Mouse (Mus musculus) neural tube, embryonic 12.5 days (tissue): ENCODE measurements at regions not wholly inside any gene's neighbourhood (a gene's known extent, or its start where the extent isn't known, plus 50 kb on each side); places are given as distances from the start of the nearest gene placed in this dataset.

Experiments used
- ATAC-seq: fragments of 200-750 bp; cut with Nextera tagmentation; 2 replicates; pipeline ENCODE4 v1.8.0; 2017; ENCODE audit warnings: low read depth, mild to moderate bottlenecking, moderate TSS enrichment, moderate library complexity; ENCODE audit not compliant: low FRiP score
- H3K27ac ChIP-seq: fragments of 300-500 bp; sonication (generic); 2 replicates; pipeline ENCODE4 v1.5.1; 2016
- H3K27me3 ChIP-seq: fragments of 300-500 bp; sonication (generic); replicated peaks from 2 replicates; pipeline ENCODE4 v1.6.1; 2016; ENCODE audit warnings: mild to moderate bottlenecking
- H3K36me3 ChIP-seq: fragments of 300-500 bp; sonication (generic); 2 replicates; pipeline ENCODE4 v1.6.1; 2016; ENCODE audit warnings: mild to moderate bottlenecking
- H3K4me1 ChIP-seq: fragments of 300-500 bp; sonication (generic); 2 replicates; pipeline ENCODE4 v1.6.1; 2016
- H3K4me2 ChIP-seq: fragments of 300-500 bp; sonication (generic); replicated peaks from 2 replicates; pipeline ENCODE4 v1.6.1; 2016; ENCODE audit warnings: mild to moderate bottlenecking
- H3K4me3 ChIP-seq: fragments of 300-500 bp; sonication (generic); 2 replicates; pipeline ENCODE4 v1.5.1; 2016
- H3K9ac ChIP-seq: fragments of 300-500 bp; sonication (generic); 2 replicates; pipeline ENCODE4 v1.6.1; 2016; ENCODE audit warnings: mild to moderate bottlenecking
- H3K9me3 ChIP-seq: fragments of 300-500 bp; sonication (generic); 2 replicates; pipeline ENCODE4 v1.6.1; 2016; ENCODE audit warnings: mild to moderate bottlenecking
- WGBS: fragments of 180-500 bp; shearing (Covaris S2); methylation state at CpG from one replicate; pipeline ENCODE4 v1.1.7; 2016; 5-methylcytosine and 5-hydroxymethylcytosine counted together

DNA sequence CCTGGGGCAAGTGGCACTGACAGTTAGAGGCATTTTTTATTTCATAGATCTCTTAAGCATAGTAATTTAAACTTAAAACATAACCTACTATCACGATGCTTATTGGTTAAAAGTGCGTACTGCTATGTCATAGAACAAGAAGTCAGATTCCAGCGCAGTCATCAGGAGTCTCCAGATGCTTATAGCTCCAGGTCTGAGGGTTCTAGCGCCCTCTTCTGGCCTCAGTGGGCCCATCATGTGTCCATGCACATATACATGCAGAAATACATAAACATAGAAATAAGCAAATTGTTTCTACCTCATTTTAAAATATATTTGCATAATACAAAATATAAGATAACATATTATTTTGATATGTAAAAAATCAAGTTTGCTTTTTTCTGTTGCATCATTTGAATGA is 1002.8 kb upstream of the Adgrl2 start:
- Histone ChIP-seq H3K27ac (no peak overlapping the region), H3K4me3 (no peak overlapping the region), H3K4me1 (no peaks in the 10 kb centered on the region), H3K4me2 (no peak overlapping the region), H3K27me3 (no peaks in the 10 kb centered on the region), H3K9me3 (no peaks in the 10 kb centered on the region), H3K9ac (no peak overlapping the region), H3K36me3 (no peaks in the 10 kb centered on the region)
- ATAC-seq, result no peak
- WGBS, result 58% methylated on average over 4 of the region's 4 CpGs

DNA sequence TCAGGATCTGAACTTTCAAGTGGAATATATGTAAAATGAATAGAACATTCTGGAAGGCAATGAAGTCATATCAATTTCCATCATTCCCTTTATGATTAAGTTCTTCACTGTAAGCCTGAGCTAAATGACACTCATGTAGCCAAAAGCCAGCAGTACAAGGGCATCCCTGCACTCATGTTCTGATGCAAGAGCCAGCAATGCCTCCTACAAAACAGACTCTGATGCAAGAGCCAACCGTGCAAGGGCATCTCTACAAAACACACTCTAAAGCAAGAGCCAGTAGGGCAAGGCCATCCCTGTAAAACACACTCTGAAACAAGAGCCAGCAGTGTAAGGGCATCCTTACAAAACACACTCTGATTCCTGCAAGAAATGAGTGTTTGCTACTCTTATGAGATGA is 997.4 kb upstream of the Adgrl2 start:
- Histone ChIP-seq H3K9me3 (no peaks in the 10 kb centered on the region), H3K4me2 (no peak overlapping the region), H3K27ac (no peak overlapping the region), H3K27me3 (no peaks in the 10 kb centered on the region), H3K36me3 (no peaks in the 10 kb centered on the region), H3K4me1 (no peaks in the 10 kb centered on the region), H3K9ac (no peak overlapping the region), H3K4me3 (no peak overlapping the region)
- WGBS, result 81% methylated on average over 1 of the region's 1 CpGs
- ATAC-seq, result no peak

DNA sequence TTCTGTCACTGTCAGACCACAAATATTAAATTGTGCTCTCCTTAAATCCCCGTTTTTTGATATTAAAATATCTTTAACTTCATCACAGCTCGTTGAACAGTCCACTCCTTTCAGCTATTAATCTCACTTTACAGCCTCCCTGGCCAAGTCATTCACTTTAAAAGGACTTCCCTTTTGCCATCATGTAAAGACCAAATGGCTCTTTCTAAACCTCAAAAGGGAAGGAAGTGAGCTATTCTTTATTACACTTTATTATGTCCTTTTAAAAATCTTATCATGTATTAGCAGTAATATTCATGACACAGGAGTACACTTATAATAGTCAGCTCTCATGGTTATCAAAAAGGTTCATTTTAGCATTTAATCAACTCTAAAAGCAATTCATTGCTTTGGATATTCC is 966.6 kb upstream of the Adgrl2 start:
- Histone ChIP-seq H3K9me3 (no peaks in the 10 kb centered on the region), H3K4me3 (no peak overlapping the region), H3K9ac (no peak overlapping the region), H3K4me1 (no peaks in the 10 kb centered on the region), H3K4me2 (no peak overlapping the region), H3K27ac (no peak overlapping the region), H3K27me3 (no peaks in the 10 kb centered on the region), H3K36me3 (no peaks in the 10 kb centered on the region)
- 54% methylated on average over 2 of the region's 2 CpGs for WGBS
- no peak for ATAC-seq

DNA sequence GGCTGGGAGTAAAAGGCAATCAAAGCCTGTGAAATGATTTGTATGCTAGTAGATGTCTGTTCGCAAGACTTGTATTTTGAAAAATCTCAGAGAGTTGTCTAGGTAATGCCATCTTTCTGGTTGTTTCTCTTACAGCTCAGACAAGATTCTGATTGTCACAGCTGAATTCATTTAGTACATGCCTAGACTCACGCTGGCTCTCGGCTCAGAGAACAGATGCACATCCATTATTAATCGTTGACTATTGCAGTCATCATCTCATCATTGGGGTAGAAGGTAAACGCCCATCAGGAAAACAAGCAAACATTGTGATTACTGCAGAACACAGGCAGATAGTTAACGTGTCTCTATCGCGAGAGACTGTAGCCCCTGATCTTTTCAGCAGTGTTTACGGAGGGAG is 945.8 kb upstream of the Adgrl2 start:
- Histone ChIP-seq H3K27ac (no peak overlapping the region), H3K4me1 (no peaks in the 10 kb centered on the region), H3K4me3 (no peak overlapping the region), H3K9ac (no peak overlapping the region), H3K27me3 (no peaks in the 10 kb centered on the region), H3K4me2 (no peak overlapping the region), H3K9me3 (no peaks in the 10 kb centered on the region), H3K36me3 (no peaks in the 10 kb centered on the region)
- WGBS, result 88% methylated on average over 9 of the region's 9 CpGs
- no peak for ATAC-seq

DNA sequence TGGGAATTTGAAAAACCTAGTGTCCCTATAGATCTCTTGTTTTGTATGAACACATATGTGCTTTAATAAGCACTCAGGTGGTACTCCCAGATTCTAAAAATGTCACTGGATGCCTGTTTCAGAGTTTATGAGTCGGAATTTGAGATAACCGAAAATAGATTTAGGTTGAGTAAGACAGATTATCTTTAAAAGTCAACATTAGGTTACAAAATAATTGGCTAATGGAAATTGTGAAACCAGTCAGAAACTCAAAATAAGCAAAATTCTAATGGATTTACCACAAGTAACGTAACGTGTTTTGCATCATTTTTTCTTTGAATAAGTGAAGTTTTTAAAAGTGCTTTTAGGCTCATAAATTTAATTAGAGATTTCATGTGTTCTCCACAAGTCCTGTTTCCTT is 944.5 kb upstream of the Adgrl2 start:
- Histone ChIP-seq H3K9me3 (no peaks in the 10 kb centered on the region), H3K9ac (no peak overlapping the region), H3K4me3 (no peak overlapping the region), H3K27ac (no peak overlapping the region), H3K36me3 (no peaks in the 10 kb centered on the region), H3K4me2 (no peak overlapping the region), H3K27me3 (no peaks in the 10 kb centered on the region), H3K4me1 (no peaks in the 10 kb centered on the region)
- 90% methylated on average over 4 of the region's 4 CpGs for WGBS
- no peak for ATAC-seq

DNA sequence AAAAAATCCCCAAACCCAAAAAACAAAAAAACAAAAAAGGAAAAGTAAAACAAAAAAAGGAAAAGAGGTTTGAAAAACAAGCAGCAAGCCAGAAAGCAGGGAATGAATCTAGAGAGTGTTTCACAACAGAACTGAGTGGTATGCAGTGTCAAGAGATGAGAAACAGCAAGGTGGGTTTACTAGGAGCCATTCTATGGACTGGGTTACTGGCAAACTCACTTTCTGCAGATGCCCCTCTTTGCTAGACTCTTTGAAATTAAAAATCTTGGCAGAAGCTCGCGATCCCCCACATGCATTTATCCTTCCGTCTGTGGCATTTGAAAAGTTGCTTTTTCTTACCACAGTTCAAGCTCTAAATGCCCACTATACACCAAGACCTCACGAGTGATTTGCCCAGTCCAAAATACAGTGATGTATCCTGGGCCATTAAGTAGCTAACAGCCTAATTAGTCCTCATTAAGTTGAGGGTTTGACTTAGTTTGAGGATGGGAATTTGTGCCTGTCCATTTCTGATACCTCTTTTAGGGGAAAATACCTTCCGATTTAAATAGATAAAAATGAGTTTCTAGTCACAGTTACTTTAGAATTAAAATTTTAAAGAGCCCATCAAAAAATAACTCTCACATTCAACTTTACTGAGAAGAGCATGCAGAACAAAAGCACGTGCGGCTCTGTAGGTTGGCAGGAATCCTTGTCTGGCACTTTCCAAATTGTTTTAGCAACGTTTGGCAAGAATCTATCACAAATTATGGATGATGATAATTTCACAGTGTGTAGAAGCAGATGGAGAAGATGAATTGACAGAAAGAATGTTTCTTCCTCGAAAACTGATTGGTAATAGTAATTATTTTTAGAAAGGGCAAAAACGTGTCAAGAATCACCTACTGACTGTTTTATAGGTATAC is 938.4 kb upstream of the Adgrl2 start:
- Histone ChIP-seq H3K9ac (no peak overlapping the region), H3K9me3 (no peaks in the 10 kb centered on the region), H3K4me2 (no peak overlapping the region), H3K27me3 (no peaks in the 10 kb centered on the region), H3K4me3 (no peak overlapping the region), H3K36me3 (no peaks in the 10 kb centered on the region), H3K27ac (no peak overlapping the region), H3K4me1 (no peaks in the 10 kb centered on the region)
- WGBS, result 85% methylated on average over 10 of the region's 10 CpGs
- no peak for ATAC-seq

DNA sequence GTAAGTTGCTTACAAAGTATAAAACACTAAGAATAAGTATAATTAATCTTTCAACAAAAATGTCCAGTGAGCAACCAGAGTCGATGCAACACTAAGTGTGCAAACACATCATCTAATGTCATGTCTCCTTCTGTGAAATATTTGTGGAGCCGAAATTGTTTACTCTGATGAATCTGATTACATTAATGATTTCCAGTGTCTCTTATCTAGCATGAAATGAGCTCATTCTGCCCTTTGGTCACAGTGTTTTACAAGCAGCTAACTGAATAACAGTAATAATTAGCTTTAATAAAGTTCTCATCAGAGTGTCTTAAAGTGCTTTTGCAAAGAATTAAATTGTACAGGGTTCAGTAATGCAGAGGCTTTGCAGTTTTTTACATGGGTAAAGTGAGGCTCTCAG is 929.9 kb upstream of the Adgrl2 start:
- Histone ChIP-seq H3K36me3 (no peaks in the 10 kb centered on the region), H3K27ac (no peak overlapping the region), H3K4me3 (no peak overlapping the region), H3K4me1 (no peaks in the 10 kb centered on the region), H3K9ac (no peak overlapping the region), H3K9me3 (no peaks in the 10 kb centered on the region), H3K27me3 (no peaks in the 10 kb centered on the region), H3K4me2 (no peak overlapping the region)
- WGBS, result 79% methylated on average over 2 of the region's 2 CpGs
- no peak for ATAC-seq

DNA sequence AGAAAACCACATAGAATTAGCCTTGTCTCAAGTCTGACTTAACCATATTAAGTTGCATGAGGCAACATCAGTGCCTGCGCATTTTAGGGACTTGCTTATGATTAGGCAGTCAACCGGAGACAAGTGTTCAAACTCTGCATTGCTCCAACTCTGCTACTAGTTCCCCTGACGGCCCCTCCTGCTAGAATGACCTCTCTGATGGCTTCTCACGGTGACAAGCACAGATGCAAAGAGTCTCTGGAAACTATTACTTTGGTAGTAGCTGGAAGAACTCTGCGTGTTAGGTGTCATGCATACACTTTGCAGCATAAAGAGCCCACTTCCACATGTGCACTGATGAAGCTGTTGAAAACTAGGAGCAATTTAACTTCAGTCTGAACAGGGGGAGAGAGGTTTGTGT is 927.8 kb upstream of the Adgrl2 start:
- Histone ChIP-seq H3K4me1 (no peaks in the 10 kb centered on the region), H3K9me3 (no peaks in the 10 kb centered on the region), H3K9ac (no peak overlapping the region), H3K4me3 (no peak overlapping the region), H3K4me2 (no peak overlapping the region), H3K27ac (no peak overlapping the region), H3K27me3 (no peaks in the 10 kb centered on the region), H3K36me3 (no peaks in the 10 kb centered on the region)
- ATAC-seq, result no peak
- 66% methylated on average over 5 of the region's 5 CpGs for WGBS

DNA sequence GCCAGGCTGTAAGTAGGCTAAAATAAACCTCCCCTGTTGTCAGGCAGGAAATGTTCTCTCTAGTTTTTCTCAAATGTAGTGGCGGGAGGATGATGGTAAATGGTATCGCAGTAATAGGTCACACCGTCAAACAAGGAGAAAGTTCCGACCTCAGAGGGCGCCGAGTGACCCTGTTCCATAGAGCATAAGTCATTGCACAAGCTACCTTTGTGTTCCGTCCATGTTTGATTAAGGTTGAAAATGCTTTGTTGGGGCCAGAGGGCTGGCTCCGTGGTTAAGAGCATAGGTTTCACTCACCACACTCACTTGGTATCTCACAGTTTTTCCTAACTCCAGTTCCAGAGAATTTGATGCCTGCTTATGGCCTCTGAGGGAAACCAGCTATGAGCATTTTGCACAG is 920.4 kb upstream of the Adgrl2 start:
- ATAC-seq, result no peak
- no peak overlapping the region for H3K9ac ChIP-seq

DNA sequence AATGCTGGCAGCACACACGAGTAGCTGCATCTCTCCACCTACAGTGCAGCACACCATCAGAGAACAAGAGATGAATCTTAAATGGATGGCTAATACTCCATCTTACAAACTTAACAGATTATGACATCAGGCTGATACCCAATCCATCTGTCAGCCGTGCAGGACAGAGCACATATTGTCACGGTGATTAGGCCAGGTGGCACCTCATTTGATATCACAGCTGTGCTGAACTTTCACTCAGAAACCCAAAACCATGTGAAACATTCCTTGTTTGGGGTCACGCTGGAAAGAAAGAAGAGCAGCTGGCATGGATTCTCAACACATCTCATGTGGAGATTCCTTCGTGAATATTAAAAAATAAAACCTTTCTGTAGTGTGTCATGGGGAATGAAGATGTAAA is 911.4 kb upstream of the Adgrl2 start:
- no peak overlapping the region for H3K4me3 ChIP-seq
- no peak overlapping the region for H3K4me2 ChIP-seq
- no peaks in the 10 kb centered on the region for H3K27me3 ChIP-seq
- no peak for ATAC-seq
- H3K9ac ChIP-seq, result no peak overlapping the region
- WGBS, result 55% methylated on average over 5 of the region's 5 CpGs
- no peak overlapping the region for H3K27ac ChIP-seq
- no peaks in the 10 kb centered on the region for H3K4me1 ChIP-seq
- no peaks in the 10 kb centered on the region for H3K9me3 ChIP-seq
- no peaks in the 10 kb centered on the region for H3K36me3 ChIP-seq

More for the DNA sequence above, 920.4 kb upstream of the Adgrl2 start:
- Histone ChIP-seq H3K9me3 (no peaks in the 10 kb centered on the region), H3K27ac (no peak overlapping the region), H3K27me3 (no peaks in the 10 kb centered on the region), H3K4me1 (no peaks in the 10 kb centered on the region), H3K4me3 (no peak overlapping the region), H3K36me3 (no peaks in the 10 kb centered on the region), H3K4me2 (no peak overlapping the region)
- 79% methylated on average over 8 of the region's 8 CpGs for WGBS

DNA sequence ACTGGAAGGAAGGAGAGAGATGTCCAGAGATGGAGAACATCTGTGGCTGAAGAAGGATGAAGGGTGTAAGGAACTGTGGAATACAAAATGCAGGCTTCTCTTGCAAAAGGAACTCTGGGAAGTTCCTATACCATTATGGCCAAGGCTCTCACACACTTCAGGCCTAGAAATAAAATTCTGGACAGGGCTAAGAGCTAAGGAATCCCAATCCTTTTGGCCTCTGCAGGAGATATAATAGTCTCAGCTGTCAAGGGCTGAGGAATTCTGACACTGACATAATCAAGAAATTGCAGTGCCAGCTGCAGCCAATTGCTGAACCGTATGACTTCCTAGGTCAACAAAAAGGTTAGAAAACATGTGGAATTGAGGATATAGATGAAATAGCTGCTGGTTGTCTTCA is 886.2 kb upstream of the Adgrl2 start:
- Histone ChIP-seq H3K27ac (no peak overlapping the region), H3K27me3 (no peaks in the 10 kb centered on the region), H3K9ac (no peak overlapping the region), H3K36me3 (no peaks in the 10 kb centered on the region), H3K9me3 (no peaks in the 10 kb centered on the region), H3K4me1 (no peaks in the 10 kb centered on the region), H3K4me3 (no peak overlapping the region), H3K4me2 (no peak overlapping the region)
- WGBS, result 74% methylated on average over 1 of the region's 1 CpGs
- ATAC-seq, result no peak

DNA sequence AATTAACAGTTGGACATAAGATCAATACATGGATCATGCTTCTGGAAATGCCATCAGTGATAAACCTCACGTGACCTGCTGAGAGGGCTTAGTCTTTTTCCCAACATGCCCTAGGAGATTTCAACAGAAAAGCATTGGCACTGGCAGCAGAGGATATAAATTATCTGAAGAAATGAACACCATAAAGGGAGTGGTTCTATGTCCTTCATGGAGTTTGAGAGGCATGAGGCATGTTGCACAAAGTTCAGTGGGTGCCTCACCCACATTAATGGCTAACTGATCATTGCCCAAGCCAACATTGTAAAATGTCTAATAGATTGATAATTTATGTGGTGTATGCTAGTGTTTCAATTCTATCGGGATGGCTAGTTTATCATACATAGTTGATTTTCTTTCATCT is 875.6 kb upstream of the Adgrl2 start:
- no peak for ATAC-seq
- Histone ChIP-seq H3K4me3 (no peak overlapping the region), H3K27ac (no peak overlapping the region), H3K36me3 (no peaks in the 10 kb centered on the region), H3K27me3 (no peaks in the 10 kb centered on the region), H3K4me2 (no peak overlapping the region), H3K4me1 (no peaks in the 10 kb centered on the region), H3K9me3 (no peaks in the 10 kb centered on the region), H3K9ac (no peak overlapping the region)
- WGBS, result 80% methylated on average over 2 of the region's 2 CpGs

DNA sequence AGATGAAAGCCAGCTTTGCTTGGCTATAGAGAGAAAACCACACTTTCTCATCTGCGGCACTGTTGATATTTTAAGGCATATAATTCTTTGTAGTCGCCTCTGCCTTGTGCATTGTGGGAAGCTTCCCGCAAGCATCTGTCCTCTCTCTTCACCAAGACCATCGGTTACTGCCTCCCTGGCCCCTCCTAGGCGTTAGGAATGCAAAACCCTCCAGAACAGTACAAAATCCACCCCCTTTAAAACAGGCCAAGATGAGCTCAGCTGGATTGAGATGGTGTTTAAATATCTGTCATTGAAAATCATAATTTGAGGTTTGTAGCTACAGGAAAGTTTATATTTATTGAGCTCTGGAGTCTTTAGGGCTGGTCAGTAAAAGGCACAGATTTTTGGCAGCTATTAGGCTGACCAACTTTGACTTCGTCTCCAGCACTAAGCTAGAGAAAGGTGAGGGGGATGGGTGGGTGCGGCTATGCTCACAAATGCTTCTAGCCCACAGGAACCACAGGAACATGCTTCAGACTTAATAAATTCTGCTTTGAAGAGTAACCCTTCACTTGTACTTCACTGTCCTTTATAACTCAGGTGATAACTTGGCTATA is 856.7 kb upstream of the Adgrl2 start:
- Histone ChIP-seq H3K4me3 (no peak overlapping the region), H3K9ac (no peak overlapping the region), H3K4me1 (peaks cover 4% of the 10 kb centered on the region; the same call in 1 of the 2 replicates), H3K36me3 (no peaks in the 10 kb centered on the region), H3K27me3 (no peaks in the 10 kb centered on the region), H3K9me3 (no peaks in the 10 kb centered on the region), H3K4me2 (no peak overlapping the region), H3K27ac (no peak overlapping the region)
- ATAC-seq, result no peak
- WGBS, result 68% methylated on average over 7 of the region's 7 CpGs
